Mouse (Mus musculus) left cerebral cortex, adult 2 months (tissue): Measurements from ENCODE around the gene Cul4b. TPM values are rescaled to one million over a fixed set of nuclear protein-coding genes. Genes with fewer than 3 reads are reported as not detected.
"Not testable (repeated sequence)": the region's sequence is repeated elsewhere in the genome, so short reads cannot be mapped to it uniquely, and the experiment has no call there.

Experiments used
- DNase-seq, 2 experiments: peaks; one replicate each; pipeline ENCODE4 v3.0.0; 2021 to 2022; ENCODE audit warnings: low spot score in 2 of 2, mixed read lengths in 1 of 2; ENCODE audit errors: extremely low spot score in 1 of 2
- H3K27ac ChIP-seq: fragments of 200-600 bp; 2 replicates; pipeline ENCODE4 v1.8.1; 2022
- H3K4me3 ChIP-seq: fragments of 200-600 bp; 2 replicates; pipeline ENCODE4 v1.8.1; 2022
- CTCF ChIP-seq: fragments of 200-600 bp; IDR thresholded peaks from 2 replicates; pipeline ENCODE4 v1.8.1; 2022; ENCODE audit warnings: antibody characterized with exemption, mild to moderate bottlenecking, moderate library complexity
- intact Hi-C: fragments of 180-260 bp; cut with DNase I; formaldehyde crosslinking; loops from one replicate; pipeline ENCODE4 v1.15.1; 2025
- total RNA-seq, 2 experiments: library from RNA; stranded (reverse); gene quantifications; 2 replicates each; pipeline ENCODE4 v1.2.3; 2021

Cul4b gene
- total RNA-seq, 2 experiments from 2014 or later: 33.9 to 36.8 TPM

DNA sequence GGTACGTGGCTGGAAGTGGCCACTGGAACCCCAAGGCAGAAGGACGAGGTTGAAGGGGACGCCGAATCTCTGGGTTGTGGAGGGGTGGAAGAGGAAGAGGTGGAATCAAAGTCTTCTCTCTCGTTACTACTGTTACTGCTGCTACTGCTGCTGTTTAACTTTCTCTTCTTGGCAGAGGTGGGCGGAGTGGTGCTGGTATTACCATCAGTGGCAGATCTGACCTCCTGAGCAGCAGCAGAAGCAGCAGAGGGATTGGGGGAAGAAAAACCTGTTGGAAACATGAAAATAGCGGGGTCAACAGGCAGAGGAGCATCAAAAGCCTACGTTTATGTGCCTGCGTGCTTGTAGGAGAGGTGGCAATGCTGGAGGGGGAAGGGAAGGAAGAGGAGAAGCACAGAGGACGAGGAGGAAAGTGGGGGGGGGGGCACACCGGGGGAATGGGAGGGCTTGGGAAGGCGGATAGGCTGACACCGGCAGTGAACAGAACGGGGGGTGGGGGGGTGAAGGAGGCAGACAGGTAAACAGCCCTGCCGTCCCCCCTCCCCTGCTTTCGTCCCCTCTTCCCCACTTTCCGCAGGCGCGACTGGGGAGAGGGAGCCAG is 12.0 kb downstream of the Cul4b start:
- no peak for TF ChIP-seq CTCF
- intact Hi-C loops: loop anchor here (1.0 to 2.0 kb wide), 2 partner anchors 36 to 71 kb away; partner anchors contain the start of genes C1galt1c1 and Mcts1
- DNase-seq: peak; percentile 12
- Histone ChIP-seq H3K27ac (peak overlapping the region; percentile 91), H3K4me3 (peak overlapping the region; percentile 68)

DNA sequence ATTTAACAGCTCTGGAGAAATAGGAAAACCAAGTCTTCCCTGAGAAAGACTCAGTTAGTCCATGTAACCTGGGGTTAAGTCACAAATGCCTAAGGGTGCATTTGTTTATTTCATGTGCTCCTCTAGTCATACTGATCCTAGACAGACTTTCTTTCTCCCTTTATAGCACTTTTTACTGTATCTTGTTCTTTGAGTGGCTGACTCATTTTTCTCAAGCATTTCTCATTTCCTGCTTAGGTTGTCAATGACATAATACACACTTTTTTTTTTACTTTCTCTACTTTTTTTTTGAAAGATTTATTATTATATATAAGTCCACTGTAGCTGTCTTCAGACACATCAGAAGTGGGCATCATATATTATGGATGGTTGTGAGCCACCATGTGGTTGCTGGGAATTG is 22.7 kb downstream of the Cul4b start:
- intact Hi-C loops: no loop called here
- no peak for TF ChIP-seq CTCF
- DNase-seq: no peak
- Histone ChIP-seq H3K27ac (no peak overlapping the region), H3K4me3 (no peak overlapping the region)

DNA sequence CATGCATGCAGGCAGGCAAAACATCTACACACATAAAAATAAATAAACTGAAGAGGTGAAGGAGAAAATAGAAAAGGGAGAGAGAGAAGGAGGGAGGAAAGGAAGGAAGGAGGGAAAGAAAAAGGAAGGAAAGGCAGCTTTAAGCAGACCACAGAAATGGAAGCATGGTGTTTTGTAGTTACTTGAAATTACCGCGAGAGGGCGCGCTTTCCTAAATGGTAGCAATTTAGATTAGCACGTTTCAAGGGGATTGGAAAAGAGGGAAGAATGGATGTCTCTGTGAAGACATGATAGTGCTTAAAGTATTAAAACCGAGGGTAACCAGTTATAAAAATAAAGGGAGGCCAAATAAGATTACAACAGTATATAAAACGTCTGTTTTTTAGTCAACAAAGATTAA is 61.4 kb downstream of the Cul4b start:
- Histone ChIP-seq H3K27ac (no peak overlapping the region), H3K4me3 (no peak overlapping the region)
- peak; percentile 16 to 24 for DNase-seq
- TF ChIP-seq CTCF: peak; percentile 68
- intact Hi-C loops: loop anchor here (10.0 kb wide), 1 partner anchor 260 kb away; the partner anchor contains the start of gene 6030498E09Rik

DNA sequence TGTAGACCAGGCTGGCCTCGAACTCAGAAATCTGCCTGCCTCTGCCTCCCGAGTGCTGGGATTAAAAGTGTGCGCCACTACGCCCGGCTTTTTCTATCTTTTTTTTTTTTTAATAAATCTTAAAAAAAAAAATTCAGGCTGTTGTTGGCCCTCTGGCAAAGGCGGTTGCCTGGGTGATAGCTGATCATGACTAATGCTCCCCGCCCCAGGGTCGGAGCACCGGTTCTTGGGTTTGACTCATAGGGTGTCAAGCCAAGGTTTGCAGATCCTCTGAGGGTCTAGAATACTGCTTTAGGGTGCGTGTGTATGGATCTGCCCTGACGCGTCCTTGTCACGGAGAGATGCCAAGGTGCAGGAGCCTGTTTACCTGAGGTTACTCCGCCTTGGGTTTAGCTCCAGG is 71.2 kb downstream of the Cul4b start:
- no peak for TF ChIP-seq CTCF
- intact Hi-C loops: no loop called here
- Histone ChIP-seq H3K4me3 (no peak overlapping the region), H3K27ac (no peak overlapping the region)
- no peak for DNase-seq

DNA sequence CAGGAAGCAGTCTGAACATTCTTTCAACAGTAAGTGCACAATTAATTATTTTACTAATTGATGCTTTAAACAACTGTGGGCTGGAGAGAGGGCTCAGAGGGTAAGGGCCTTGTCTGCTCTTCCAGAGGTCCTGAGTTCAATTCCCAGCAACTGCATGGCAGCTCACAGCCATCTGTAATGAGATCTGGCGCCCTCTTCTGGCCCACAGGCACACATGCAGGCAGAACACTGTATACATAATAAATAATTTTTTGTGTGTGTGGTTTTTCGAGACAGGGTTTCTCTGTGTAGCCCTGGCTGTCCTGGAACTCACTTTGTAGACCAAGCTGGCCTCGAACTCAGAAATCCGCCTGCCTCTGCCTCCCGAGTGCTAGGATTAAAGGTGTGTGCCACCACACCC is 73.8 kb downstream of the Cul4b start:
- DNase-seq, intact Hi-C loops, H3K4me3 ChIP-seq, H3K27ac ChIP-seq: not testable (repeated sequence)
- peak; percentile 27 for TF ChIP-seq CTCF

DNA sequence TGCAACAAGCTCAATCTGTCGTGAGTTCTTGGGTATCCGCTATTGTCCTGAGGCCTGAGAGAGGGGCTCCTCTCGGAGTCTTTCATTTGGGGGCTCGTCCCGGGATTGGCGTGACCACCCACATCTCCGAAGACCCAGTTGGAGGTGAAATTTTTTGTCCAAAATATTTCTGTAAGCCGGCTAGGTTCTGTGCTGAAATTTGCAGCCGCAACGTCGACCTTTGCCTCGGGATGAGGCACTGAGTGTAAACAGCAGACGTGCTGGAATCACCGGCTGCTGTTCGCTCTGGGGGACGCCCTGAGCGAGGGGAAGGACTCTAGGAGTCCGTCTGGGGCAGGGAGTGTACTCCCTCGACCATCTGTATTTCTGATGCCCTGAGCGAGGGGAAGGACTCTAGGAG is 90.5 kb downstream of the Cul4b start:
- H3K27ac ChIP-seq, H3K4me3 ChIP-seq, intact Hi-C loops, DNase-seq: not testable (repeated sequence)

Other genes starting within 250 kb of the Cul4b start
- gene Lamp2, start 119.7 kb downstream of the Cul4b start, total RNA-seq: 10 to 100 TPM; 66.9 to 75.4 TPM
- gene Mcts1, start 24.4 kb upstream of the Cul4b start, total RNA-seq: 10 to 100 TPM; 64.8 to 70.4 TPM
- gene C1galt1c1, start 58.9 kb upstream of the Cul4b start, total RNA-seq: 10 to 100 TPM; 24.9 to 25.2 TPM
- not detected for gene 6030498E09Rik, start 196.5 kb upstream of the Cul4b start, total RNA-seq